Mouse (Mus musculus) WW6 (cell line): ENCODE results near the gene Btg3.

Experiments
- DNase-seq: peaks from one replicate; pipeline ENCODE4 v3.0.0-alpha.2; 2013; ENCODE audit warnings: low read depth, low spot score

The Btg3 gene

DNA sequence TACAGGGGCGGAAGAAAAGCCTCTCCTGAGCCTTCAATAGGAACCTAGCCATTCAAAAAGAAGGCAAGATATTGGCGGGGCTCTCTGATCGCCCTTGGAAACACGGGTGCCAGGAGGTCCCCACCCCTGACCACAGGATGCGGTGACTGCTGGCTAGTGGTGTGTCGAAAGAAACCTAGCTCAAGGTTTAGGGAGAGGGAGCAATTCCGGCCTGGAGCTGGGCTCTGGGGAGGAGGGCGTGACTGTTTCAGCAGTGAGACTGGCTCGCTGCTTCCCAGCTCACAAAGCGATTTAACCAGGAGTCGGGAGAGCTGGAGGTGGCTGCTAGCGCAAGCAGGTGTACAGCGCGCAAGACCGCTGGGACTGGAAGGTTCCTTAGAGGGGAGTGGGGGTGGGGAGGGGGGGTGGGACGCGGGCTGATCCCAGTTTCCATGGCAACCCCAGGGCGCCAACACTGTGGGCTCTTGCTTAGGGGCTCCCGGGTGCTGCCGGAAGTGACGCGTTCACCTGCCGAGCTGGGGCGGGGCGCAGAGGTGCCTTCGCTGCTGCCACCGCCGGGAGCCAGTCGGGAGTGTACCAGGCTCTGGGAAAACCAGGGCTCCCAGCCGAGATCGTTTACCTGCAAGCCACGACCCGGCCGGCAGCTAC lies 75.7 kb downstream of the Btg3 start, which contains the start of gene Cxadr:
Cxadr (plus strand) TSS at position 307 of the 648 bp plus-strand sequence.
- DNase-seq, result peak; percentile 78

DNA sequence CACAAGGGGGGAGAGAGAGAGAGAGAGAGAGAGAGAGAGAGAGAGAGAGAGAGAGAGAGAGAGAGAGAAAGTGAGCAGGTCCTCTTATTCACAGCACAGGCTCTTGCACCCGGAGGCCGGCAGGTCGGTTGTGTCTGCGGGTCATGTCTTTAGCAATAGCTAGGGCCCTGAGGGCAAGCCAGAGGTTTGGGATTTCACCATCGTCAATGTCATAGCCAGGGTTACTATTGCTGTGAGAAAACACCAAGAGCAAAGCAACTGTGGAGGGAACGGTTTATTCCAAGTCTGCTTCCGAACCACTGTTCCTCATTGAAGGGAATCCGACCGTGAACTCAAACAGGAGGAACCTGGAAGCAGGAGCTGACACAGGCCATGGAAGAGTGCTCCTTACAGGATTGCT lies 80.9 kb downstream of the Btg3 start:
- DNase-seq, result no peak

DNA sequence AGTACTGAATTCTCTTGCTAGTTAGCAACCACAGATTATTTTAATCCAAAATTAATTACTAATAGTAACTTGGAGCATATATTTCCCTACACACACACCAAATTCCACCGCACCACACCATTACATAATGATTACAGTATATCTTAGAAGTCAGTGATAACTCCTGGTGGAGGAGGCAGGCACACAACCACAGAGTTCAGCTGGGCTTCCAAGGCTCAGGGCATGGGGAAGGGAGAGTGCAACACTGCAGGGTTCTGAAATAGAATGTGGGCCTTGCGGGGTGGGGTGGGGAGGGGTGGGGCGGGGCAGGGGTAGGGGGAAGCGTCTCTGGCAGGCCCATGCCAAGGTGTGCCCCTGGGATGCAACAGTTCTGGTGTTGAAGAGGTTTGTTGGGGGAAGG lies 81.4 kb downstream of the Btg3 start:
- no peak for DNase-seq

DNA sequence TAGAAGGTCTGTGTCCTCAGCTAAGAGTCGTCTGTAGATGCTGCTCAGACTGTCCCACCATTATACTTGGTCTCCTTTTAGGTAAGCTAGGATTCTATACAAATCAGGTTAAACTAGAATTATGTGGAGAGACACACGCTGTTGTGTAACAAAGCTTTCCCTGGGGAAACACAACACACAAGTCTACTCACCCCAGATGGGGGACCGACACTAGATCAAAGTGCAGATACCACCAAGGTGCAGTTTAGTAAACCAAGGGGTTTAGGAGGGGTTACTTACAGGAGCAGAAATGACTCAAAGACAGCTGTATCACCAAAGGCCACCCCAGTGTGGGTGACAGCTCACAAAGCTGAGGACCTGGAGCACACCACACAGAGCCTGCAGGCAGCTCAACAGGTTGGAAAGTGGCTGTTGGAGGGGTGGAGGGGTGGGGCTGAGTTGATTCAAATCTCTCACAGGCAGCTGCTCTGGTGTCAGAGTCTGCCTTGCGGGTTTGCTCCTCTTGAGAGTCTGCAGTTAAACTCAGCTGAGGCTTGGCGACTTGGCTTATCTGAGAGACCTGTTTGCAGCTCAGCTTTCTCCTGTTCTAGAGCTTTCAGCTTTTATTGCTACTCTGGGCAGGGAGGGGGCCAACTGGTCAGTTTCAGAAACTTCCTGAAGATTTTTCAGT lies 82.3 kb downstream of the Btg3 start:
- no peak for DNase-seq

DNA sequence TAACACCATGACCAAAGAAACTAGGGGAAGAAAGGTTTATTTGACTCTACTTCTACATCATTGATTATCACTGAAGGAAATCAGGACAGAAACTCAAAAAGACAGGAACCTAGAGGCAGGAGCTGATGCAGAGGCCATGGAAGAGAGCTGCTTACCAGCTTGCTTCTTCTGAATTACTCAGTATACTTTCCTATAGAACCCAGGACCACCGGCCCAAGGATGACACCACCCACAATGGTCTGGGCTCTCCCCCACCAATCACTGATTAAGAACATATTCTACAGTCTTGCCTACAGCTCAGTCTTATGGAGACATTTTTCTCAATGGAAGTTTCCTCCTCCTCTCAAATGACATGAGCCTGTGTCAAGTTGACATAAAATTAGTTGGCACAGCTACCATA lies 82.9 kb downstream of the Btg3 start:
- DNase-seq, result no peak

DNA sequence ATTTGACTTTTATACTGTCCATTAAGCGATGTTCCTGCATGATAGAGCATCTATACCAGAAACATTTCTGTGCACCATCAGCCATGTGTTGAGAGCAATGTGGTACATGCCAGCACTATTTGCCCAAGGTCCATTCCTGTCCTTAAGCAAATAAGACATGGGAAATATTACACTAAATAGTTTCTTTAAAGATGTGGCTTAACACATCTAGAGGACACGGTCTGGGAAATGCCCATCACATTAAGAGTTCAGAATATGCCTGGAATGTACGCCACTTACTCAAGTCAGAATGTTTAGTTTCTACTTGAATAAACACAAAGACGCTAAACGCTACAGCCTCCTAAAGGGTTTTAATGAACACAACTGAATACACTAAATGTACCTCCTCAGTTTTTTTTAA lies 93.8 kb downstream of the Btg3 start:
- no peak for DNase-seq
